Mouse (Mus musculus): ENCODE measurements around the gene Xk. TPM values are rescaled to one million over a fixed set of nuclear protein-coding genes. Genes with fewer than 3 reads are reported as not detected.

Xk gene
- 2.0 and 2.5 TPM in 2 replicates for polyA plus RNA-seq (2015; fragmentation: Nextera tagmentation; extraction: Ambion mirVana)

DNA sequence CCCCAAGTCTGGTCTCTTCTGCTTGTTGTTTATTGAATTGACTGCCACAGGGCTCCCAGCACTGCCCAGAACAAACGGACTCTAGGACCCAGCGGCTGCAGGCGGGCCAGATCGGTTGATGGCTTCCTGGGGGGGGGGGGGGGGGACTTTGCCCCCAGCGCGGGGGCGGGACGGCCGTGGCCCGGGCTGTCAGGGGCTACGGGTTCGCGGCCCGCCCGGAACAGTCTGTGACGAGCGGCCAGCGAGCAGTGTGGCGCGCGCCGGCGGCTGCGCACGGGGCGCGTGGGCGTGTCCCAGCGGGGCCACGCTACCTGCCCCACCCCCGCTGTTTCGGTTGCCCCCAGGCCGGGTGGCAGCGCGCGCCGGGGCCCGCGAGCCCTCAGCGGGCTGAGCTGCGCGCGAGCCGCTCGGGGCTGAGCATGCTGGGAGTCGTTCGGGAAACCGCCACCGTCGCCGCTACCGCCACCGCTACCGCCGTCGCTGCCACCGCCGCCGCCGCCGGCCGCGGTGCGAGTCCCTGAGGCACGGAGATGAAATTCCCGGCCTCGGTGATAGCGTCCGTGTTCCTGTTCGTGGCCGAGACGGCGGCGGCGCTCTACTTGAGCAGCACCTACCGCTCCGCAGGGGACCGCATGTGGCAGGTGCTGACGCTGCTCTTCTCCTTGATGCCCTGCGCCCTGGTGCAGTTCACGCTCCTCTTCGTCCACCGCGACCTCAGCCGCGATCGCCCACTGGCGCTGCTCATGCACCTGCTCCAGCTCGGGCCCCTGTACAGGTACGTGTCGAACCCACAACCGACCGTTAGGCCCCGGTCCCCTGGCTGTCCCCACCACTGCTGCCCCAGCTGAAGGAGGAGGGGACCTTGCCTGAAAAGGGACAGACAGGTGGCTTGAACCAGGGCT lies at the start of gene Xk:
Gene Xk (plus strand): TSS at position 297 of the 902 bp plus-strand sequence.
- H3K4me3 ChIP-seq (ENCODE audit: low read depth, low read length): peak within 1 kb of the TSS; percentile 56
- no peaks in the 10 kb centered on the region for H3K4me1 ChIP-seq (replicated peaks; ENCODE audit: control insufficient read depth, insufficient read depth)
- H3K9ac ChIP-seq (ENCODE audit: low read length): peak within 1 kb of the TSS; percentile 61
- H3K36me3 ChIP-seq (ENCODE audit: control insufficient read depth, insufficient read depth, low read length): no peaks in the 10 kb centered on the region
- ATAC-seq (ENCODE audit: low FRiP score, low TSS enrichment) (peak; percentile 94), DNase-seq (ENCODE audit: low spot score) (peak; percentile 78)
- no peaks in the 10 kb centered on the region for H3K9me3 ChIP-seq (ENCODE audit: control insufficient read depth, low read length)
- H3K27ac ChIP-seq (replicated peaks): peak within 1 kb of the TSS; percentile 65
- WGBS: 8% methylated on average over 50 of the region's 94 CpGs
- no peaks in the 10 kb centered on the region for H3K27me3 ChIP-seq (ENCODE audit: control insufficient read depth, insufficient read depth, low read length)
- no peak for TF ChIP-seq EP300 (optimal IDR thresholded peaks at IDR 0.05)
- TF ChIP-seq CTCF (IDR thresholded peaks at IDR 0.05; ENCODE audit: low read depth): no peak
- peak within 1 kb of the TSS; percentile 50 for H3K4me2 ChIP-seq (replicated peaks; ENCODE audit: low read depth)

DNA sequence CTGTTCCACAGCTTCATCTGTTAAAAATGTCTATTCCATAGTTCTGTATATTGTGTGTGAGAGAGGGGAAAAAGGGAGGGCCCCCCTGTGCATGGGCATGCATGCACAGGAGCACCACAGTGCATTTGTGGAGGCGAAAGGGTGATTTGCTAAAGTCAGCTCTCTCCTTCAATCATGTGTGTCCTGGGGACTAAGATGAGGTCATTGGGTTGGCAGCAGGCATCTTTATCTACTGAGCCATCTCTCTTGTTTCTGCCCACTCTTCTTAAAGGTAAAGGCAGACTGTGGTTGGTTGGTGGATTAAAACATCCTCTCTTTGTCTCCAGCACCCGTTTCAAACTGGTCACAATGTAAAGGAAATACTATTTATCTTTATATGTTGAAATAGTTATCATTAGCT lies 45.5 kb upstream of the Xk start:
- DNase-seq (ENCODE audit: low spot score): no peak
- no peaks in the 10 kb centered on the region for H3K9me3 ChIP-seq (ENCODE audit: control insufficient read depth, low read length)
- no peaks in the 10 kb centered on the region for H3K4me1 ChIP-seq (replicated peaks; ENCODE audit: control insufficient read depth, insufficient read depth)
- 62% methylated on average over 2 of the region's 2 CpGs for WGBS
- no peak overlapping the region for H3K9ac ChIP-seq (ENCODE audit: low read length)
- H3K36me3 ChIP-seq (ENCODE audit: control insufficient read depth, insufficient read depth, low read length): no peaks in the 10 kb centered on the region
- no peaks in the 10 kb centered on the region for H3K27me3 ChIP-seq (ENCODE audit: control insufficient read depth, insufficient read depth, low read length)
- TF ChIP-seq CTCF (IDR thresholded peaks at IDR 0.05; ENCODE audit: low read depth) (no peak), EP300 (optimal IDR thresholded peaks at IDR 0.05) (no peak)
- ATAC-seq (ENCODE audit: low FRiP score, low TSS enrichment): no peak
- H3K27ac ChIP-seq (replicated peaks): no peak overlapping the region
- no peak overlapping the region for H3K4me3 ChIP-seq (ENCODE audit: low read depth, low read length)
- no peak overlapping the region for H3K4me2 ChIP-seq (replicated peaks; ENCODE audit: low read depth)

DNA sequence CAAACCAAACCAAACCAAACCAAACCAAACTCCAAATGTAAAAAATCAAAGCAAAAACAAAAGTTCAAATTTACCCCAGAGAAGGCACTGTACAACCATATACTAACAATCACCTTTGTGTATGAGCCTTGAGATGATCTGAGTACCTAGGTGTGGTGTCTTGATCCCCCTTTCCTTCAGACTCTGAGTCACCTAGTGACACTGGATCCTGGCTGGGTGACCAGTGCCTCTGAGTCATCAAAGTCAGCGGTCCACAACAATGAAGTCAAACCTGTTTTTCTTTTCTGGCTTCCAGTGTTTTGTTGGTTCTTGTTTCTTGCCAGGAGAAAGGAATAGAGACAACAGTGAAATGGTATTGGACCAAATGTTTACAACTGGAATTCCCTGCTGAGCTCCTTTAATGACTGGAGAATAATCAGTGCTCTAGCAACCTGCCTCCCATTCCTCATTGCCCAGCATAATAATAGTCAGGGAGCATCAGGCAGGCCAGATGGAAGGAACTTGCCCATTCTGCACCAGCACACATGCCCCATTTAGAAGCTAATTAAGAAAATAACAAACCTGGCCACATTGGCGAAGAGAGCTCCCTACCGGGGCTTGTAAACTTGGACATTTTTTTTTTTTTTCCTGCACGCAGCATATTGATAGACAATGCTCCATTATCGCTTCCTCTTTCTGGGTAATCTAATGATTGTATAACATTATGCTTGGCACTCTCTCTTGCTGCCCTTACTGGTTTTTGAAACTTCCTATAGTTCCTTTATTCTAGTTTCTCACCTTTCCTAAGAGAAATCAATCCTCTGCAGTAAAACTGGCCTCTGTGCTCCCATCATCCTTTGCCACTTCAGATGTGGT lies 31.6 kb upstream of the Xk start:
- Histone ChIP-seq H3K4me1 (replicated peaks; ENCODE audit: control insufficient read depth, insufficient read depth) (no peaks in the 10 kb centered on the region), H3K9ac (ENCODE audit: low read length) (no peak overlapping the region), H3K27me3 (ENCODE audit: control insufficient read depth, insufficient read depth, low read length) (no peaks in the 10 kb centered on the region), H3K36me3 (ENCODE audit: control insufficient read depth, insufficient read depth, low read length) (no peaks in the 10 kb centered on the region), H3K4me3 (ENCODE audit: low read depth, low read length) (no peak overlapping the region), H3K27ac (replicated peaks) (no peak overlapping the region), H3K4me2 (replicated peaks; ENCODE audit: low read depth) (no peak overlapping the region), H3K9me3 (ENCODE audit: control insufficient read depth, low read length) (no peaks in the 10 kb centered on the region)
- no peak for TF ChIP-seq CTCF (IDR thresholded peaks at IDR 0.05; ENCODE audit: low read depth)
- TF ChIP-seq EP300 (optimal IDR thresholded peaks at IDR 0.05): no peak
- ATAC-seq (ENCODE audit: low FRiP score, low TSS enrichment) (peak; percentile 80), DNase-seq (ENCODE audit: low spot score) (peak; percentile 26)
- 71% methylated on average over 5 of the region's 5 CpGs for WGBS

DNA sequence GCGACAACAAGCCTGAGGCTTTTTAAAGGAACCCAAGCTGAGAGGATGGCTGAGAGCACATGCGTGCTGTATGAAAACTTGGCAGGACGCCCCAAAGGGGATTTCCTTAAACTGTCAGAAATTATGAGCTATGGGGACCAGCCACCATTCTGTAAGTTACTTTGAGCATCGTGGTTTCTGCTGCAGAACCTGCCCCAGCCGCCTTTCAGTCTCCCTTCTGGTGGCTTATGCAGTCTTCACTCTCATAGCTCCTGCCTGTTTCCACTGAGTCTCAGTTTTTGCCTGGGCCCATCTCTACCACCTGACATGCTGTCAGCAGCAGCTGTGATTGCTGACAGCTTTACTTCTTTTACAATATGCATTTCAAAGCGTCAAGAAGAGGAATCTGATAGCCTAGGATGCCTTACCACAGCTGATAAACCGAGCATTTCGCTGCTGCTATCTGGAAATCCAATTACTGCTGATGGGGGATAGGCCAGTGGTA lies 29.1 kb upstream of the Xk start:
- Histone ChIP-seq H3K27me3 (ENCODE audit: control insufficient read depth, insufficient read depth, low read length) (no peaks in the 10 kb centered on the region), H3K36me3 (ENCODE audit: control insufficient read depth, insufficient read depth, low read length) (no peaks in the 10 kb centered on the region), H3K27ac (replicated peaks) (no peak overlapping the region), H3K4me1 (replicated peaks; ENCODE audit: control insufficient read depth, insufficient read depth) (no peaks in the 10 kb centered on the region), H3K4me2 (replicated peaks; ENCODE audit: low read depth) (no peak overlapping the region), H3K4me3 (ENCODE audit: low read depth, low read length) (no peak overlapping the region), H3K9me3 (ENCODE audit: control insufficient read depth, low read length) (no peaks in the 10 kb centered on the region), H3K9ac (ENCODE audit: low read length) (no peak overlapping the region)
- TF ChIP-seq EP300 (optimal IDR thresholded peaks at IDR 0.05) (no peak), CTCF (IDR thresholded peaks at IDR 0.05; ENCODE audit: low read depth) (no peak)
- no peak for DNase-seq (ENCODE audit: low spot score)
- WGBS: 35% methylated on average over 8 of the region's 8 CpGs
- ATAC-seq (ENCODE audit: low FRiP score, low TSS enrichment): no peak; the same call in 1 of the 2 replicates

DNA sequence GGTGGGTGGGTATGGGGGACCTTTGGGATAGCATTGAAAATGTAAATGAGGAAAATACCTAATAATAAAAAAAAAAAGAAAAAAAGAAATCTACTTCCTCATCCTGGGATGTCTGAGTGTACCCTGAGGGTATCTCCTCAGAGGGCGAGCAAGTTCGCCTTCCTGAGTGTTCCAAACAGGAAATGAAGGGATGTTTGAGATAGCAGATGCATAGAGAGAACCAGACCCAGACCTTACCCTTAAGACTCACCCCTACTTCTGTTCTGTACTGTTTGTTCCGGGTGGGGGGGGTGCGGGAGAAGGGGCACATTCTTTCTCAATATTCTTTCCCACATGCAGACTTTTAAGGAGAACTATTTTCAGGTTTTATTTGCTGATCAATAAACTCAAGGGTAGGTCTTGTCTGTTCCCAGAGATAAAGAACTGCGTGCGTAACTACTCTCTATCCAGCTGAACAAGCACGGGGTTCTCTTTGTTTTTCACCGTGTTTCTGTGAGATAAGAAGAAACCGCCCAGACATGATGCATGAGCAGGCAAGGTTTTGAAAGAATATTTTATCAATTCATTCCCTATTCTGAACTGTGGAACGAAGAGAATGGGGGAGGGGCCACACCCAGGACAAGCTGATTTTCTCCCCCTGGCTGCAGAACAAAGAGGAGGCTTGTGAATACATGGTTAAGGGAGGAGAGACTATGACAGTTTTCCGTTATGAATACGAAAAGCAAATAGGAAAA lies 27.8 kb upstream of the Xk start:
- Histone ChIP-seq H3K4me3 (ENCODE audit: low read depth, low read length) (no peak overlapping the region), H3K4me2 (replicated peaks; ENCODE audit: low read depth) (no peak overlapping the region), H3K4me1 (replicated peaks; ENCODE audit: control insufficient read depth, insufficient read depth) (no peaks in the 10 kb centered on the region), H3K27ac (replicated peaks) (no peak overlapping the region), H3K9ac (ENCODE audit: low read length) (no peak overlapping the region), H3K36me3 (ENCODE audit: control insufficient read depth, insufficient read depth, low read length) (no peaks in the 10 kb centered on the region), H3K27me3 (ENCODE audit: control insufficient read depth, insufficient read depth, low read length) (no peaks in the 10 kb centered on the region), H3K9me3 (ENCODE audit: control insufficient read depth, low read length) (no peaks in the 10 kb centered on the region)
- TF ChIP-seq EP300 (optimal IDR thresholded peaks at IDR 0.05): no peak
- TF ChIP-seq CTCF (IDR thresholded peaks at IDR 0.05; ENCODE audit: low read depth): peak; percentile 19
- WGBS: 52% methylated on average over 12 of the region's 12 CpGs
- DNase-seq (ENCODE audit: low spot score) (peak; percentile 22), ATAC-seq (ENCODE audit: low FRiP score, low TSS enrichment) (peak; percentile 50; the same call in 1 of the 2 replicates)

Measured in stomach, postnatal 0 days (tissue).